Mouse (Mus musculus) forebrain, postnatal 0 days (tissue): Measurements from ENCODE around the gene Macf1. TPM values are rescaled to one million over a fixed set of nuclear protein-coding genes. Genes with fewer than 3 reads are reported as not detected.

Experiments
- ATAC-seq: fragments of 200-750 bp; cut with Nextera tagmentation; 2 replicates; pipeline ENCODE4 v1.8.0; 2017; ENCODE audit warnings: mild to moderate bottlenecking, moderate library complexity
- DNase-seq: peaks from one replicate; pipeline ENCODE4 v3.0.0-alpha.2; 2015
- H3K27ac ChIP-seq: fragments of 300-500 bp; sonication (generic); 2 replicates; pipeline ENCODE4 v1.5.1; 2014; ENCODE audit warnings: low read depth, mild to moderate bottlenecking, antibody characterized with exemption, low read length, moderate library complexity, mixed read lengths
- H3K27me3 ChIP-seq: fragments of 300-500 bp; sonication (generic); 2 replicates; pipeline ENCODE4 v1.6.1; 2014; ENCODE audit warnings: mild to moderate bottlenecking, low read length, mixed read lengths; ENCODE audit not compliant: insufficient read depth
- H3K36me3 ChIP-seq: fragments of 300-500 bp; sonication (generic); 2 replicates; pipeline ENCODE4 v1.6.1; 2014; ENCODE audit warnings: mild to moderate bottlenecking, moderate library complexity; ENCODE audit not compliant: insufficient read depth
- H3K4me1 ChIP-seq: fragments of 300-500 bp; sonication (generic); 2 replicates; pipeline ENCODE4 v1.6.1; 2014; ENCODE audit warnings: antibody characterized with exemption; ENCODE audit not compliant: insufficient read depth
- H3K4me2 ChIP-seq: fragments of 300-500 bp; sonication (generic); 2 replicates; pipeline ENCODE4 v1.6.1; 2014; ENCODE audit warnings: low read depth, mild to moderate bottlenecking, moderate library complexity
- H3K4me3 ChIP-seq: fragments of 300-500 bp; sonication (generic); 2 replicates; pipeline ENCODE4 v1.5.1; 2014; ENCODE audit warnings: low read depth, low read length, mixed read lengths
- H3K9ac ChIP-seq: fragments of 300-500 bp; sonication (generic); 2 replicates; pipeline ENCODE4 v1.6.1; 2014; ENCODE audit warnings: mild to moderate bottlenecking
- H3K9me3 ChIP-seq: fragments of 300-500 bp; sonication (generic); 2 replicates; pipeline ENCODE4 v1.6.1; 2016; ENCODE audit warnings: low read length
- CTCF ChIP-seq: sonication (generic); IDR thresholded peaks from 2 replicates; pipeline ENCODE4 v1.5.1; 2016; ENCODE audit warnings: antibody characterized with exemption, control low read depth, low read depth
- WGBS: fragments of 180-500 bp; shearing (Covaris S2); extraction: QIAGEN DNeasy Blood & Tissue Kit; methylation state at CpG from one replicate; pipeline ENCODE4 v1.1.7; 2014; 5-methylcytosine and 5-hydroxymethylcytosine counted together
- polyA plus RNA-seq: library from polyadenylated mRNA; unstranded; fragments of >200 nt; fragmentation: Nextera tagmentation; extraction: Ambion mirVana; gene quantifications from 2 replicates; pipeline ENCODE4 v1.2.1, GENCODE M21; 2015
- total RNA-seq: library from RNA; depleted of rRNA; stranded (reverse); fragments of >200 nt; gene quantifications from 2 replicates; pipeline ENCODE4 v1.2.3, GENCODE M21; 2014

The Macf1 gene
- total and polyA plus RNA-seq, 2 experiments from 2014 or later = 58.2 to 345 TPM

DNA sequence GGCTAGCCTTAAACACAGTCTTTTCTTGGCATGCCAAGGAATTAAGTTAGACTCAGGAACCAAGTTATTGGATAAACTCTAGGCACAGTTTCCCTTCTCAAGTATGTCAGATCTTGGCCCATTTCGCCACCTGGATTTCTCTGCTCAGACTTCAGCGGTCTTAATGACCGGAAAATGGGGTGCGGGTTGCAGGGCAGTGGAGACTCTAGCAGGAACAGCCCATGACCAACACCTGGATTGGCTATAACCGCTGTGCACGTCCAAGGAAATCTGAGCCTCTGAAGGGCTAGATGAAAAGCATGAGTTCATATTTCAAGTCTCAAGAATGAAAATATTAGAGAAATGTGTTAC is 271.7 kb downstream of the Macf1 start:
- H3K27ac ChIP-seq = peak overlapping the region; percentile 79
- H3K27me3 ChIP-seq = no peaks in the 10 kb centered on the region
- WGBS = 8% methylated on average over 6 of the region's 6 CpGs
- peak overlapping the region; percentile 96 for H3K4me2 ChIP-seq
- no peak for DNase-seq
- H3K4me3 ChIP-seq = peak overlapping the region; percentile 72
- H3K9me3 ChIP-seq = no peaks in the 10 kb centered on the region
- peaks cover 18% of the 10 kb centered on the region for H3K4me1 ChIP-seq
- H3K9ac ChIP-seq = peak overlapping the region; percentile 76
- ATAC-seq = no peak
- no peaks in the 10 kb centered on the region for H3K36me3 ChIP-seq
- TF ChIP-seq CTCF = no peak

DNA sequence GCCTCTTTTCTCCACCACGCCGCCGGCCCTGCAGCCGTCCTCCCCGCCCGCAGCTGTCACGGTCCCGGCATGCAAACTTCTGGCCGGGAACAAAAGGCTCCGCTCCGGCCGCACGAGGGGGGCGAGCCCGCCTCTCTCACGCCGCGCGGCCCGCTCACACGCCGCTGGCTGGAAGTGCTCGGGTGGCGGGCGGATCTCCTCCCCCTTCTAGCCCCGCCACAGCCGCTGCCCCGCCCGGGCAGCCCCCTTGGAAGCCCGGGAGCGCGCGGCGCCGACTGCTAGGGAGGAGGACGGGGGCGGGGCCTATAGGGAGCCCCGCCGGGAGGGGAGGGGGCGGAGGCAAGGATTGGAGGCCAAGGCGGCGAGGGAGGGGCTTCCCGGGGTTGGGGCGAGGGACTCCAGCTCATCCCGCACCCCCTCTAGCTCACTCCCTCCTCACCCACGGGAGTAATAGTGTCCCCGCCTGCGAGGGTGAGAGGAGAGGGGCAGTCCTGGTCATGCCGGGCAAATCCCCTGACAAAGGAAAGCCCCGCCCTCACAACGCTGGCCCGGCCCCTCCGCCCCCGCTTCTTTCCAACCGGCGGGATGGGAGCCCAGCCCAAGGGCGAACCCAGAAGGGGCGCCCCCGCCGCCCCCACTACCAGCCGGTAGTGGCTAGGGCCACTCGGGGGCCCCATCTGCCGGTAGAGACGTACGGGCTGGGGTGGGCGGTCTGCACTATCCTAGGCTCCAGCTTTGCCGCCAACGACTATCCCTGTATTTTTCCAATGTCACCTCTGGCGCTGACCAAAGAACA is 272.2 kb downstream of the Macf1 start:
- DNase-seq (peak; percentile 94), ATAC-seq (peak; percentile 93)
- Histone ChIP-seq H3K9me3 (no peaks in the 10 kb centered on the region), H3K4me2 (peak overlapping the region; percentile 96), H3K4me3 (peak overlapping the region; percentile 72), H3K4me1 (peaks cover 22% of the 10 kb centered on the region), H3K36me3 (no peaks in the 10 kb centered on the region), H3K27me3 (no peaks in the 10 kb centered on the region), H3K27ac (peak overlapping the region; percentile 79), H3K9ac (peak overlapping the region; percentile 76)
- WGBS = 3% methylated on average over 58 of the region's 69 CpGs
- peak; percentile 13; the same call in 1 of the 2 replicates for TF ChIP-seq CTCF

- no peak for TF ChIP-seq CTCF
- H3K36me3 ChIP-seq = no peaks in the 10 kb centered on the region
- H3K4me1 ChIP-seq = peaks cover 29% of the 10 kb centered on the region
- H3K4me3 ChIP-seq = peak overlapping the region; percentile 72
- peak overlapping the region; percentile 79 for H3K27ac ChIP-seq
- no peaks in the 10 kb centered on the region for H3K9me3 ChIP-seq
- H3K27me3 ChIP-seq = no peaks in the 10 kb centered on the region
- ATAC-seq (peak; percentile 40), DNase-seq (peak; percentile 50)
- 1% methylated on average over 36 of the region's 36 CpGs for WGBS
- H3K9ac ChIP-seq = peak overlapping the region; percentile 76
- H3K4me2 ChIP-seq = peak overlapping the region; percentile 96
Measured at GRCm38 (mm10) chr4:123411006-123411731, 273.0 kb downstream of the Macf1 start.

DNA sequence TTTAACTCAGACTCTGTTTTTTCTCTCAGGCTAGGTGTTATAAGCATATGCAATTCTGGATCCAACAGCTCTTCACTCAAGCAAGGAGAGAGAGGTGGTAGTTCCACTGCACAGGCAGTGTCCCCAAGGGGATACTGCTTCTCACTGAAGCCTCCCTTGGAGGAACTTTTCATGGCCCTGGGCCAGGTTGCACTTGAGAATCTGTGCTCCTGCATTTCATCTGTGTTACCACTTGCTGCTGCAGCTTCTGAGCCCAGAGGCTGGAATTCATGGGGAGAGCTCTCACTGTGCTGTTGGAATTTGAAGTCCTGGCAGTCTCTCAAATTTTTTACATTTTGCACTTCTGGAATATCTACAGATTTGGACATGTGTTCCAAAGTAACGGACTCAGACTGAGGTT is 274.4 kb downstream of the Macf1 start:
- DNase-seq (no peak), ATAC-seq (no peak)
- Histone ChIP-seq H3K9ac (no peak overlapping the region), H3K4me1 (peaks cover 41% of the 10 kb centered on the region), H3K4me2 (no peak overlapping the region), H3K27ac (no peak overlapping the region), H3K27me3 (no peaks in the 10 kb centered on the region), H3K9me3 (no peaks in the 10 kb centered on the region), H3K36me3 (no peaks in the 10 kb centered on the region), H3K4me3 (no peak overlapping the region)
- WGBS = 62% methylated on average over 1 of the region's 1 CpGs
- TF ChIP-seq CTCF = no peak

GRCm38 (mm10) chr4:123409034-123409692 is 275.0 kb downstream of the Macf1 start:
- WGBS = 87% methylated on average over 3 of the region's 3 CpGs
- no peak overlapping the region for H3K9ac ChIP-seq

DNA sequence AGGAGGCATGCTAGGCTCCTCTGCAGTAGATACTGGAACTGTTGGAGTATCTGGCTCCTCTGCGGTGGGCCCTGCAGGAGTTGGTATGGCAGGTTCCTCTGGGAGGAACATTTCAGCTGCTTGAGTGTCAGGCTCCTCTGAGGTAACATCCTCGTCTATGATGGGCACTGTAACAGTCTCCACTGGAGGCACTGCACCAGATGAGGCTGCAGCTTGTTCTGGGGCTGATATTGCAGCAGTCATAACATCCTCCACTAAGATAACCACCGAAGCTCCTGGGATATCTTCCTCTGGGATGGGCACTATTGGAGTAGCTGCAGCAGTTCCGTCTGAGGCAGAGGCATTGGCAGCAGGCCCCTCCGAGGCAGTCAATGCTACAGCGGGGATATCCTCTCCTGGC is 276.4 kb downstream of the Macf1 start:
- Histone ChIP-seq H3K4me2 (peak overlapping the region; percentile 13; the same call in 1 of the 2 replicates), H3K4me1 (peaks cover 45% of the 10 kb centered on the region), H3K9ac (no peak overlapping the region), H3K4me3 (no peak overlapping the region), H3K27me3 (no peaks in the 10 kb centered on the region), H3K36me3 (no peaks in the 10 kb centered on the region), H3K9me3 (no peaks in the 10 kb centered on the region), H3K27ac (no peak overlapping the region)
- 59% methylated on average over 6 of the region's 6 CpGs for WGBS
- DNase-seq (no peak), ATAC-seq (no peak)
- TF ChIP-seq CTCF = peak; percentile 29

More at GRCm38 (mm10) chr4:123409034-123409692, 275.0 kb downstream of the Macf1 start:
- Histone ChIP-seq H3K9me3 (no peaks in the 10 kb centered on the region), H3K4me2 (no peak overlapping the region), H3K27me3 (no peaks in the 10 kb centered on the region), H3K36me3 (no peaks in the 10 kb centered on the region), H3K4me3 (no peak overlapping the region), H3K27ac (no peak overlapping the region), H3K4me1 (peaks cover 42% of the 10 kb centered on the region)
- no peak for DNase-seq
- no peak for TF ChIP-seq CTCF
- ATAC-seq = no peak
